Mouse (Mus musculus) urinary bladder, adult 2 months (tissue): ENCODE results near the gene B4galt7. TPM values are rescaled to one million over a fixed set of nuclear protein-coding genes. Genes with fewer than 3 reads are reported as not detected.

Experiments
- polyA plus RNA-seq: library from polyadenylated mRNA; depleted of rRNA; stranded (reverse); fragments of >200 nt; gene quantifications from 2 replicates; pipeline ENCODE4 v1.2.3, GENCODE M21; 2012; rRNA removed

Gene B4galt7
- polyA plus RNA-seq, 1 experiment: 22.1 TPM

Other genes with a start within 250 kb of the B4galt7 start
- gene Lman2, start 237.1 kb upstream of the B4galt7 start, polyA plus RNA-seq: 67.3 and 72.5 TPM in 2 replicates
- gene Rgs14, start 230.2 kb upstream of the B4galt7 start, polyA plus RNA-seq: 2.0 and 2.7 TPM in 2 replicates
- 0.44 and 0.52 TPM in 2 replicates for gene Slc34a1, start 201.7 kb upstream of the B4galt7 start, polyA plus RNA-seq
- gene Pfn3, start 184.7 kb upstream of the B4galt7 start, polyA plus RNA-seq: not detected in 2 replicates
- 0.06 and 0.07 TPM in 2 replicates for gene F12, start 173.1 kb upstream of the B4galt7 start, polyA plus RNA-seq
- gene Grk6, start 154.8 kb upstream of the B4galt7 start, polyA plus RNA-seq: 37.4 and 42.4 TPM in 2 replicates
- gene Prr7, start 135.6 kb upstream of the B4galt7 start, polyA plus RNA-seq: 3.5 and 3.8 TPM in 2 replicates
- gene Dbn1, start 111.8 kb upstream of the B4galt7 start, polyA plus RNA-seq: 43.0 and 45.3 TPM in 2 replicates
- 382 and 383 TPM in 2 replicates for gene Pdlim7, start 86.2 kb upstream of the B4galt7 start, polyA plus RNA-seq
- gene Dok3, start 70.6 kb upstream of the B4galt7 start, polyA plus RNA-seq: 5.1 and 6.9 TPM in 2 replicates
- 45.1 and 51.6 TPM in 2 replicates for gene Ddx41, start 63.2 kb upstream of the B4galt7 start, polyA plus RNA-seq
- gene Fam193b, start 28.8 kb upstream of the B4galt7 start, polyA plus RNA-seq: 86.0 and 97.9 TPM in 2 replicates
- gene Tmed9, start 26.2 kb upstream of the B4galt7 start, polyA plus RNA-seq: 136 and 157 TPM in 2 replicates
- 44.0 and 46.8 TPM in 2 replicates for gene Caml, start 23.1 kb downstream of the B4galt7 start, polyA plus RNA-seq
- gene Ddx46, start 35.1 kb downstream of the B4galt7 start, polyA plus RNA-seq: 33.9 and 35.8 TPM in 2 replicates
- gene B230219D22Rik, start 93.2 kb downstream of the B4galt7 start, polyA plus RNA-seq: 66.3 and 72.9 TPM in 2 replicates
- gene Txndc15, start 114.8 kb downstream of the B4galt7 start, polyA plus RNA-seq: 47.4 and 47.8 TPM in 2 replicates
- gene Pcbd2, start 127.5 kb downstream of the B4galt7 start, polyA plus RNA-seq: 66.6 and 70.3 TPM in 2 replicates
- gene Catsper3, start 184.7 kb downstream of the B4galt7 start, polyA plus RNA-seq: 0.22 and 0.32 TPM in 2 replicates
- 64.7 and 83.9 TPM in 2 replicates for gene Pitx1, start 236.3 kb downstream of the B4galt7 start, polyA plus RNA-seq